Mouse (Mus musculus): Measurements from ENCODE around the gene Dlg2.

The Dlg2 gene

GRCm38 (mm10) chr7:91591261-91592170, 1115.0 kb downstream of the Dlg2 start:
- DNase-seq, result peak in 1 of 2 experiments; percentile 27

- no peak for DNase-seq
Measured at GRCm38 (mm10) chr7:91598549-91598948, 1122.1 kb downstream of the Dlg2 start.

- DNase-seq, result peak; percentile 47 to 50
Measured at GRCm38 (mm10) chr7:91601307-91601706, 1124.8 kb downstream of the Dlg2 start.

GRCm38 (mm10) chr7:91603561-91603960, 1127.1 kb downstream of the Dlg2 start:
- DNase-seq, result peak; percentile 51 to 61

DNA sequence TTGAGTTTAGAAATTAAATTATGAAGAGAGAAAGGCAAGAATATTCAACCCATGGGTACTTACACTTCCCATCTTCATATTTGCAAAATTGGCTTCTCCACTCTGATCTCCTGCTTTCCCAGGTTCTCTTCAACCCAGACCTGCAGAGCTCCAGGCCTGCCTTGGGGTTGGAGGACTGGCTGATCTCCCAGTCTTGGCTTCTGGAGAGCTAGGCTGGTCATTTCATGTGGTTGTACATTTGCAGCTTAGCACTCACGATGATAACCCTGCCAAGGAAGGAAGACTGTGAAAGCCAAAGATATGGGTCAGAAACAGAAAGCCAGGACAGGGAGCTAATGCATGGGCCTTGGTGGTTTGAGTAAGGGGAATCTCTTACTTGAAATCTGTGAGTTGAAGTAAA, 1176.6 kb downstream of the Dlg2 start:
- peak; percentile 60 to 74 for DNase-seq

DNA sequence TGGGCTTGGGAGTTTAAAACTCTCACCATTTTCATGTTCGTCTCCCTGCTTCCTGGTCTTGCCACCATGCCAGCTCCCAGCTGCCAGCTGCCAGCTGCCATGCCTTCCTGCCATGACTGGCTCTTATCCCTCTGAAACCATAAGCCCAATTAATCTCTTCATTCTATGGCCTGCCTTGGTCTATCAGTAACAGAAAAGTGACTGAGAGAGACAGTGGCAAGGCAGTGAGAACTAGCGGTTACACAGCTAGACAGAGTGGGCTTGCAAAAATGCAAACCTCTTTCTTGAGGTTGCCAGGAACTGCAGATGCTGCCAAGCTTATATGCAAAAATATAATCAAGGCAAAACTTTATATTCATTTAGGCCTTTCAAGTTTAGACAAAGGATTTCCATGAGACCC, 1183.0 kb downstream of the Dlg2 start:
- DNase-seq, result peak; percentile 12 to 31

DNA sequence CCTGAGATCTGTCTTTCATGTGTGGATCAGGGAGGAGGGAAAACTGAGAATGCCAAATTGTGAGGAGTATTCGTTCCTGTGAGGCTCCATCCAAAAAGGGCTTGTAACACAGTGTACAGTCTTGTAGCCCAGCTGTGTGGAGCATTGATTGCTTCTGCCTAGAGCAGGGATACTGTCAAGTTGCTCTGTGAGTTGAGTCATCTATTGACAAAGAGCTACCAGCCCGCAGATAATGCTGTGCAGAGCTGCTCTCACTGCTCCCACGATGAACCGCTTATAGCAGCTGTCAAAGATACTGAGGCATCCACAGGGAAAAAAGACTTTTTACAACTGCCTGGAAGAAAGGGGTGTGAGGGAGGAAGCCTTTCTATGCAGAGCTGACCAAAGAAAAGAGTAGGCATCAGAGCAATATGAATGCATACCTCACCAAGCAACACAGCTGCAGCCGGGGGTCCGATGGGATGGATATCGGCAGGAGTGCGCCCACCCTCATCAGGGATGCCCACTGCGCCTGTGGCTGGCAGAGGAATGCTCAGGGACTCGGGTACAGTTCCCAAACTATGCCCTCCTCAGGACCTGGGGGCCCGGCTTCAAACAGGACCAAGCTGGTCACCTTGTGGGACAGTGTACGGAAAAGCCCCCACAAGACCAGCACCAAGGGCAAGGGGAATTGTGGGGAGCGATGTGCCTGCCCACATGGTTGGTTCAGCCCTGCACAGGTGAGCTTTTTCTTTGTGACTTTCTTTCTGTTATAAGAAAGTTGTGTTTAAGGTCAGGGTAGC, 1196.0 kb downstream of the Dlg2 start:
- no peak for DNase-seq

DNA sequence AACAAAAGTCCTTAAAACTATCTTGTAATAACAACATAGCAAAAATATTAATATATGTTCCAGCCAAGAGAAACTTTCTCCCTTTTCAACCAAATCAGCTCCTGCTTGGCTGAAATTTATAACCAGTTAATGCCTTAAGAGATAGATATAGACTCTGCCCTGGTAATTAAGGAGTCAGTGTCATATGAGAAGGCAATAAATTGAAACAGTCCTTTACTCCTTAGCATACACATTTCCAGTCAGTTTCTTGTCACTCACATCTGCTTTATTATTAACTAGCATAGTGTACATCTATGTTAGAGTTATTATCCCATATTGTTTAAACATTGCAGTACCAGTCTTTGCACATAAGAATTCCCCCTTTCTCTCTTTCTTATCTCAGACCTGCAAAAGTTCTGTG, 1197.9 kb downstream of the Dlg2 start:
- DNase-seq, result no peak

DNA sequence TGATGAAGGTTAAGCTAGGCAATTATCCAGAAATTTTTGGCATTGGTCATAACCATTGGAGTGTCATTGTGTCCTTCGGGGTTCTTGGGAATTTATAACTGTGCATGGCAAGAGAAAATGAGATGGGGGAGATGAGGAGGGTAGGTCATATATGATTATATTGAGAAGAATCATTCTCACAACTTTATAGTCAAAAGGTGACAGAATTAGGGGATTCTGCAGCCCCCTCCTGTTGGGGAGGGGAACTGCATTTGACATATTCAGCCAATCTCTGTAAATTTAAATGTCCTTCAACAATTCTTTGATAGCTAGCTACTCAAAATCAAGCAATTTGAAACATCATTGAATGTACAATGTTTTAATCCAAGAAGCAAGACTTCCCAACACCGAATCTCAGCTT, 1201.5 kb downstream of the Dlg2 start:
- no peak for DNase-seq

DNA sequence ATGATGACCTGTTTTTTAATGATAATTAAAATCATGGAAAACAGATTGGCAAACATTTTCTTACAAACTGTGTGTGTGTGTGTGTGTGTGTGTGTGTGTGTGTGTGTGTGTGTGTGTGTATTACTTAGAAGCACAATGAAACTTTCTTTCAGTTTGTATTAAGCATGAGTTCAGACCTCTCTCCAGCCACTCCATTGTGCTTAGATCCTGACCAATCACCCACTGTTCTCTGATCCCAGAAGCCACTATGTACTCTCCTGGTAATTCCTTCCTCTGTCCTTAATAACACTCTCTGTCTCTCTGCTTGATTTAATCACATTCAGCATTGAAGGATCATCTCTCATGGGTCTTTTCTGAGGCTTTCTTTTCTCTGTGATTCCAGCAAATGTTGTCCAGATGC, 1211.5 kb downstream of the Dlg2 start:
- no peak for DNase-seq

DNA sequence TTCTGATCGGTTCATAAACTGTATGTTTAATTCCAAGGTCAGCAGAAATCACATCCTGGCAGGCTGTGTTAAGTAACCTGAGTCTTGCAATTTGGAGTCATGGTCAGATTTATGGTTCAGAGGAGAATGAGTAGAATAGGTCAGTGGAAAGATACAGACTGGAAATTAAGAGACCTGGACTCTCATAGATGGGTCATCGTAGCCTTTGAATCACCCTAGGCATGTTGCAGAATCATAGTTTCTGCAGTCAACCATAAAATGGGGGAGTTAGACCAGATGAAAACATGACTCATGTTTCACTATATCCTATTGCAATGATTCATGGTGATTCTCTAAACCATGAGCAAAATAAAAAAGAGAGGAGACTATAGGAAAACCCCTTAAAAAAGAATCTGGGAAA, 1213.4 kb downstream of the Dlg2 start:
- no peak for DNase-seq

DNA sequence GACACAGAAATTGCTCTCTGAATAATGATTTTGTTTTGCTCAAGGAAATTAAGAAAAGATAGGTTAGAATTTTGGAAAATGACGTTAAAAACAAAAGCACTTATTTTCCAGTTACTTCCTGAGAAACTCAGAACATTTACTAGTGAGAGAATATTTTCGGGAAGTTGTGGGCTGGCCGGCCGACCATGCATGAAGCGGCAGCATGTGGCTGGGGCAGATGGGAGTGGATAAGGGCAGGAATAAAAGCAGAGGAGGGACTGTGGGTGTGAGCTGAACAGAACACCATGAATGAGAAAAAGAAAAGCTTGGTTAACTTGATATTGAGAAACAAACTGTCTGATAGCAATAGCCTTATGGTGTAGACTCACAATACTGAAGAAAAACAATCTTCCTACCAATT, 1233.4 kb downstream of the Dlg2 start:
- no peak for DNase-seq

DNA sequence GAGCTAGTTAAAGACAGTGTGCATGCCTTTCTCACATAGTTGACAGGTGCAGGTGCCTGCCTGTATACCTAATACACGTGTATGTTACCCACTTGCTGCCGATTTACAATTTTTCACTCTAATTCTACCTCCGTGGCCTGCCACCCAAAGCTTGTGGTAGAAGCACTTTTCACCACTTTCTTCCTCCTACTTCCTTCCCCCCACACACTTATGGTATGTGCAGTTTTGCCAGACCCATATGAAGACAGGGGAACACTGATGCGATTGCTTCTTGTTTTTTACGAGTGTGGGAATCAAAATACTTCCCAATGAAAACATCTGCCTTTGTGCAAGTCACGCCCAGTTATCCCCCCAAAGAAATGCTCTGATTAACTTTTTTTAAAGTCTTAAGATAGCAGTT, 1234.7 kb downstream of the Dlg2 start:
- no peak for DNase-seq

DNA sequence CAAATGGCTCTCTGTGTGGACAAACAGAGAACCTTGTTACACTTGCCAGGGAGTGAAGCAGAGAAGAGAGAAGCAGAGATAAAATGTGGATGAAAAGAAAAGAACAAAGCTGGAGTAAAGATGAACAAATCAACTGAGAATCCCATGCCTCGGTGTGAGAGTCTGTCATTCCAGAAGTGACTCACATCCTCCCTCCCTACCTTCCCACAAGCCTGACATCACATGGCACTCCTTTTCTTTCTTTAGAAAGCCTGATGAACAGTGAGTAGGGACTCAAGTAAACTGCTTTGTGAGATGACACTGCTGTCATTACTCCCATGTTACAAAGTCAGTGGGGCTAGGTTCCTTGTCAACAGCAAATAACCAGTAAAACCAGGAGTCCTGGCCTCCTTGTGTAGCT, 1239.3 kb downstream of the Dlg2 start:
- DNase-seq, result no peak

DNA sequence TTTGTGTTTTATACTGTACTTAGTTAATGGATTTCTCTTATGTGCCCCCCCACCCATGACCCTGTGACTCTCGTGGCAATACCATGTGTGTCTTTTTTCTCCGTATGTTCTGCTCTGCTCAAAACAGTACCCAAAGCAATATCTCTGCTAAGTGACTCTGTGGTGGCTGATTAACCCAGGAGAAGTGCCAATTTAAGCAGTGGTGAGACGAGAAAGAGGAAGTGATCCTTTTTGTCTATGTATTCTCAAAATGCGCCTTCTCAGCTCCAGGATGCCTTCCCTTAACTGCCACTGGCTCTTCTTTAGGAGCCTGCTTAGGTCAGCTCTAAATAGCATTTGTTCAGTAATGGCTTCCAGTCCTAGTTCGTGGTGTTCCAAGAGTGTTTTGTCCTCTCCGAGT, 1240.2 kb downstream of the Dlg2 start:
- no peak for DNase-seq

DNA sequence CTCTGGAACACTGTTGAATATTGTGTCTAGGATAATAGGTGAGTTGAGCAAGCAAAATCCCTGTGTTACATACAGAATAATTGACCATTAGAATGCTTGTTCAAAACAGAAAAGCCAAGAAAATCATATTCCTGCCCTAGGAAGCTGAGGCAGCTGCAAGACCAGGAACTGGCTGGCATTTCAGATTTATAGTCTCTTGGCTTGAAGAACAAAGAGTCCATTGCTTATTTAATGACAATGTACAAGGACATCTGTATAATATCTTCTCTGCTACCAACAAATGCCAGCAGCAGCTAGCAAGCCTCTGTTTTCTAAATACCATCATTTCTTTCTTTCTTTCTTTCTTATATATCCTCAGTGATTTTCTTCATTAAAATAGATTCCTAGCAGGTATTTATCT, 1243.8 kb downstream of the Dlg2 start:
- no peak for DNase-seq

GRCm38 (mm10) chr7:91724397-91724796, 1247.9 kb downstream of the Dlg2 start:
- no peak for DNase-seq

DNA sequence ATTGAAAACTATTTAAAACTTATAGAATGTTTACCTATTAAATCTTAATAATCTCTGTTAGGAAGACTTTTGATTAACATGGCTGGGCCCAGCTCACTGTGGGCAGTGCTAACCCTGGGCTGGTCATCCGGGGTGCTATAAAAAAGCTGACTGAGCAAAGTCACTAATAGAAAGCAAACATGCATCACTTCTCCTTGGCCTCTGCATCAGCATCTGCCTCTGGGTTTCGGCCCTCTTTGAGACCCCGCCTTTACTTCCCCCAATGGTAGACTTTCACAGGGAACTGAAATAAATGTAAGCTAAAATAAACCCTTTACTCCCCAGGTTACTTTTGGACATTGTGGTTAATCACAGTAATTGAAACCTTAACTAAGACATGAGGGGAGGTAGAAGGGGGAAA, 1264.3 kb downstream of the Dlg2 start:
- no peak for DNase-seq

DNA sequence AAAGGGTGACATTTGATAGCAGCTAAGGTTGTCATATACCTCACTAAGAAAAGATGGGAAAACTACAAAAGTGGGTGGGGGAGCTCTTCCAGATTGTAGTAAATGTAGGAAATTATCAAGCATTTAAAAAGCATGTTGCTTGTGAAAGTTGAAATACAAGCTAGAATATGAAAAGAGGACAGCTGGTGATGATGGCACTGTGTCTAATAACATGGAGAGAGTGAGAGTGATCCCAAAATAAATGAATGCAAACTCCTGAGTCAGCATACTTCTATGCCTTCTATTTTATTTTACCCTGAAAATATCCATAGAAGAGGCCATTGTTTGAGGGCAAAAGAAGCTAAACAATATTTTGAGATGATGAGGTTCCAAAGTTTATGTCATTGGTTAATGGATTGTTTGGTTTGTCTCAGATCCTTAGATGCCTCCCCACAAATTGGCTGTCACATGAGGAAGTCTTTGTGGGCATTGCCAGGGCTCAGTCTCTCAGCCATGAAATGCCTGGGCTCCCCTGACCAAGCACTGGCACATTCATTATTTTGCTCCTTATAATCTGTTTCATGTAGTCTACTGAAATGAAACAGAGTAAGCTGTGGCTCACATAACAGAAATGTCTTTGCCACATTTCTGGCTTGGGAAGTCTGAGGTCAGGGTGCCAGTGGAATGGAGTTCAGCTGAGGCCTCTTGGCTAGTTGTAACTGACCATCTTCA, 1276.8 kb downstream of the Dlg2 start:
- DNase-seq, result peak; percentile 12 to 16

- DNase-seq, result no peak
Measured at GRCm38 (mm10) chr7:91767648-91768047, 1291.2 kb downstream of the Dlg2 start.

GRCm38 (mm10) chr7:91778673-91779072, 1302.2 kb downstream of the Dlg2 start:
- no peak for DNase-seq

DNA sequence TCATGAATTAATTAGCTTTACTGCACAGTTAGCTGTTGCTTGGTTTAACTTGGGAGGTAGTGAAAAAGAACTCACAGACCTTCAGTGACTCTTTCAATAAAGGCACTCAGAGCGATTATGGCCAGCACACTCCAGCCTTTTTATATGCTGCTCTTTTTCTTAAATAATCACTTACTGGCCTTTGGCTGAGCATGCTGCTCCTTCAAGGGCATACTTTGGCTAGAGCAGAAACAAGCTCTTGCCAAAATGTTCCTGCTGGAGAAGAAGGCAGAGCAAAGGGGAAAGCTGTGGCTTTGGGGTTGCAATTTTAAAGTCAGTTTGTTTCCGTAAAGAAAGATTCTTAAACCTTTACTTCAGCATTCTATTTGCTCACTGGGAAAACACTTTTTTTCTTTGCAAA, 1308.1 kb downstream of the Dlg2 start:
- DNase-seq, result peak; percentile 12 to 14

DNA sequence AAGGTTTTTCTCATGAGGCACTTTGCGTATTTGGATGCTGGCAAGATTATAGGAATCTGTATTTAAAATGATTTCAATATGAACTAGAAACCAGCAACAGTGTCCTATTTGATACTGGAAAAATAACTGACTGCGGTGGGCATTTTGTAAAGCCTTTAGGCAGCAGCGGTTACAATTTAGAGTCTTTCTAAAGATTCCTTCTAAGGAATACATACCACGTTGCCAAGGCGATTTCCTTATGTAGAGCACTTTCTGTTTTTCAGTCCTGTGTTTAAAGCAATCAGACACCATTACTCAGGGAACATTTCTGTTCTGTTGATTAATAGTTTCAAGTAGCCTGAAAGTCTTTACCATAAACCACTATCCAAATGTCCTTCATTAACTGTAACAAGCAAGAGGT, 1309.0 kb downstream of the Dlg2 start:
- DNase-seq, result no peak

Measured in cerebellum, postnatal 10 days (tissue).